Mouse (Mus musculus): ENCODE results near the gene Sv2c.

- TF ChIP-seq CTCF (IDR thresholded peaks at IDR 0.05; ENCODE audit: low read depth), result no peak
- TF ChIP-seq EP300 (optimal IDR thresholded peaks at IDR 0.05), result no peak
Measured at GRCm38 (mm10) chr13:96129081-96129480, 3.3 kb downstream of the Sv2c start.

All from stomach, postnatal 0 days (tissue).